Mouse (Mus musculus) embryonic facial prominence, embryonic 13.5 days (tissue): Measurements from ENCODE around the gene Meltf. TPM values are rescaled to one million over a fixed set of nuclear protein-coding genes. Genes with fewer than 3 reads are reported as not detected.

Experiments
- ATAC-seq: fragments of 200-750 bp; cut with Nextera tagmentation; 2 replicates; pipeline ENCODE4 v1.8.0; 2017; ENCODE audit warnings: low read depth; ENCODE audit not compliant: insufficient number of reproducible peaks, insufficient read depth, low FRiP score, low TSS enrichment
- H3K27ac ChIP-seq: fragments of 300-500 bp; sonication (generic); 2 replicates; pipeline ENCODE4 v1.5.1; 2015; ENCODE audit warnings: moderate library complexity, mild to moderate bottlenecking, inconsistent platforms
- H3K27me3 ChIP-seq: fragments of 300-500 bp; sonication (generic); 2 replicates; pipeline ENCODE4 v1.6.1; 2015; ENCODE audit warnings: mild to moderate bottlenecking, inconsistent platforms
- H3K36me3 ChIP-seq: fragments of 300-500 bp; sonication (generic); 2 replicates; pipeline ENCODE4 v1.6.1; 2015; ENCODE audit warnings: mild to moderate bottlenecking, inconsistent platforms
- H3K4me1 ChIP-seq: fragments of 300-500 bp; sonication (generic); 2 replicates; pipeline ENCODE4 v1.6.1; 2015; ENCODE audit warnings: inconsistent platforms
- H3K4me2 ChIP-seq: fragments of 300-500 bp; sonication (generic); 2 replicates; pipeline ENCODE4 v1.6.1; 2015; ENCODE audit warnings: moderate library complexity, mild to moderate bottlenecking, inconsistent platforms
- H3K4me3 ChIP-seq: fragments of 300-500 bp; sonication (generic); 2 replicates; pipeline ENCODE4 v1.5.1; 2015; ENCODE audit warnings: mild to moderate bottlenecking, inconsistent platforms
- H3K9ac ChIP-seq: fragments of 300-500 bp; sonication (generic); 2 replicates; pipeline ENCODE4 v1.6.1; 2015; ENCODE audit warnings: mild to moderate bottlenecking, inconsistent platforms
- H3K9me3 ChIP-seq: fragments of 300-500 bp; sonication (generic); 2 replicates; pipeline ENCODE4 v1.6.1; 2016; ENCODE audit warnings: inconsistent platforms
- whole genome bisulfite sequencing: fragments of 180-500 bp; shearing (Covaris S2); methylation state at CpG from one replicate; pipeline ENCODE4 v1.1.7; 2015; ENCODE audit warnings: mixed read lengths; 5-methylcytosine and 5-hydroxymethylcytosine counted together
- polyA plus RNA-seq: library from polyadenylated mRNA; unstranded; fragments of >200 nt; fragmentation: Nextera tagmentation; extraction: Ambion mirVana; gene quantifications from 2 replicates; pipeline ENCODE4 v1.2.1, GENCODE M21; 2015

The Meltf gene
- 1.3 and 3.7 TPM in 2 replicates for polyA plus RNA-seq

DNA sequence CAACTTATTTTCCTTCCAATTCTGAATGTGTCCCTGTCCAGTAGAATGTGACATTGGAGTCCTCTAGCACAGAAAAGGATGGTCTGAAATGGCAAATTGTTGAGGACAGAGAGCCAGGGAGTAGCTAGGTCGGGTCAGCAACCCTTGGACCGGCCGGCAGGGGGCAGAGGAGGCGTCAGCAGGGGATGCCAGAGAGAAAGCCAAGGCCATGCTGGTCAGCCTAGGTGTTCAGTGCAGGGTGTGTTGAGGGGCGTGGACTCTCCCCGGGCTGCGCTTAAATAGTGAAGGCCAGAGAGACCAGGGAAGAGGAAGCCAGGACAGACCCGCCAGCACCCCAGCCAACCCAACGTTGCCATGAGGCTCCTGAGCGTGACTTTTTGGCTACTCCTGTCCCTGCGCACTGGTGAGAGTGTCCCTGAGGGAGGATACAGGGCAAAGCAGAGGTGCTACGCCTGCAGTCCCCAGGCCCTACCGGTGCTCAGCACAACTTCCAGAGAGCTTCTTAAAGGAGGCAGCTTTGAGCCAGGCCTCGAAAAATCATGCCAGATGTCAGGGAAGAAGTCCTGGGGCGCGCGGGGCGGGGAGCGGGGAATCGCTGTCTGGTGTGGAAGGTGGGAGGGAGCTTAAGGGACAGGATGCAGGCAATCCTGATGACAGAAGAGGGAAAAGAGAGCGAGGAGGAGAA is at the start of gene Meltf:
TSS of gene Meltf (plus strand) at position 238 of the 685 bp plus-strand sequence.
- peaks cover 30% of the 10 kb centered on the region for H3K4me1 ChIP-seq
- WGBS: 19% methylated on average over 21 of the region's 21 CpGs
- H3K9ac ChIP-seq: 0 out of 2 replicates have a peak within 1 kb of the TSS, but pooled peaks have one; percentile 49
- no peaks in the 10 kb centered on the region for H3K9me3 ChIP-seq
- peak; percentile 35; the same call in 1 of the 2 replicates for ATAC-seq
- peaks cover 12% of the 10 kb centered on the region for H3K36me3 ChIP-seq
- H3K4me2 ChIP-seq: peak within 1 kb of the TSS; percentile 51
- no peak within 1 kb of the TSS for H3K27ac ChIP-seq
- H3K27me3 ChIP-seq: no peaks in the 10 kb centered on the region
- peak within 1 kb of the TSS; percentile 20 for H3K4me3 ChIP-seq

DNA sequence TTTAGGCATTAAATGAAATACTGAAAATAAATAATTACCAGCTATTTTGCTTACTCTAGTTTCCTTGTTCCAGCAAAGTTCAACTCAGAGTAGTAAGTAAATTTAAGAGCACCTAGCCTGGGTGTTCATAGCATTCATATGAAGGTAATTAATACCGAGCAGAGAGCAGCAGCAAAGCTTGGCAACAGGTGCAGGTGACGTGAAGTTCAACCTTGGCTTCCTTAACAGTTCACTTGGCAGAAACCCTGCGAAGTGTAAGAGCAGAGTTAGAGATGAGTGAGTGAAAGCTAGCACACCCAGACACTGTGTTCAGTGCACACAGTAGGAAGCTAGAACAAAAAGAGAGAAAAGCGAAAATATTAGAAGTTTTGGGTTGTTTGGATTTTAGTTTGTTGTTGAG is 47.9 kb upstream of the Meltf start:
- no peak overlapping the region for H3K9ac ChIP-seq
- H3K4me1 ChIP-seq: peaks cover 2% of the 10 kb centered on the region; the same call in 1 of the 2 replicates
- H3K4me3 ChIP-seq: no peak overlapping the region
- WGBS: 90% methylated on average over 4 of the region's 4 CpGs
- no peak for ATAC-seq
- no peak overlapping the region for H3K27ac ChIP-seq
- peaks cover 18% of the 10 kb centered on the region for H3K36me3 ChIP-seq
- H3K4me2 ChIP-seq: no peak overlapping the region
- H3K27me3 ChIP-seq: no peaks in the 10 kb centered on the region
- no peaks in the 10 kb centered on the region for H3K9me3 ChIP-seq

DNA sequence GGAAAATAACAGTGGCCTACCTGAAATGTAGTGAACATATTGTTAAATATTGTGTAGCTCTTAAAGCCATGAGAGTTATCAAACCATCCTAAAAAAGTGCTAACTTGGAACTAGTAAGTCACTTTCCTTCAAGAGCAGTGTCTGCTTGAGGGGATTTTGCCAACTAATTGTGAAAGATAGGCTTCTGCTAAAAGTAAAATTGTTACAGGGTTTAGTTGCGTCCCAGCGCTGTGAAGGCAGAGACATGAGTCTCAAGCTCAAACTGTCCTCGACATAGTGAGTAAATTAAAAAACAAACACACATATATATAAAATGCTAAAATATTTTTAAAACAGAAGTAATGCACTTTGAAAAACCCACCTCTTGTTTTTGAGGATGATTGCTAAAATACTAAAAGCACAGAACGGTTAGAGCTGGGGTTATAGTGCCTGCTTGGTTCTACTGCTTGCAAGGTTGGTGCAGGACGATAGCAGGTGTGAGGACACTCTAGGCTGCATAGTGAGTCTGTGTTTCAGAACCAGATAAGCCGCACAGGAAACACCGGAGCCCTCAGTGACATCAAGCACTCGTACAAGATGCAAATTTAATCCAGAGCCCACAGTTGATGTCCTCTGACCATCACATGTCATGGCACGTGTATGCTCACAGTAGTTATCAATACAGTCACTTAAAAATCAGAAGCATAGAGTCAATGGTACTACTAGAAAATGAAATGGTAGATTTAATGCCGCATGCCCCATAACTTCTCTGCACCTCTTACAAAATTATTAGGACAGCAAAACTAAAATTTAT is 45.8 kb upstream of the Meltf start:
- no peak overlapping the region for H3K4me2 ChIP-seq
- no peak for ATAC-seq
- no peak overlapping the region for H3K4me3 ChIP-seq
- 91% methylated on average over 10 of the region's 10 CpGs for WGBS
- H3K4me1 ChIP-seq: peaks cover 2% of the 10 kb centered on the region; the same call in 1 of the 2 replicates
- peaks cover 23% of the 10 kb centered on the region for H3K36me3 ChIP-seq
- H3K27me3 ChIP-seq: no peaks in the 10 kb centered on the region
- no peaks in the 10 kb centered on the region for H3K9me3 ChIP-seq
- H3K9ac ChIP-seq: no peak overlapping the region
- H3K27ac ChIP-seq: no peak overlapping the region

DNA sequence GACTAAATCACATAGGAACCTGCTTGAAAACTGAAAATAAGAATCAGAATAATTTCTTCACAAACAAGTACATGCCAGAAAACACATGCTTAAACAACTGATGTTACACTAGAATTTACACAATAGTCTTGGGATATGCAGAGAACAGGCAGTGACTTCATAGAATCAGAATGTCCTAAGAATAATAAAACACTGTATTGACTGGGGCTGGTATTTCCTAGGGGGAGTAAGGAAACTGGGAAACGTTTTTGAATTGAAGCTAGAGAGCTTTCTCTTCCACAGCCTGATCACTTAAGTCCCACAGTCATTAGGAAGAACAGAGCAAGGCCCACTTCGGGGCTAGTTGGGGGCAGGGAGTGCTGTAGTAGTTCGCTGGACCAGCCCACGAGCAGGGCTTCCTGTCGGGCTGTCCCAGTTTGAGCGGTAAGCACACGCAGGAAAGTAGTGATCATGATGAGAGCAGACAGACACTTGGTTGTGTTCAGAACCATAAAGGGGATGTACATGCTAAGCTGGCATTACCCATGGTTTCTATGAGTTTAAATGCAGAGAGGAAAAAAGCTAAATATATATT is 44.5 kb upstream of the Meltf start:
- no peak overlapping the region for H3K9ac ChIP-seq
- H3K4me3 ChIP-seq: no peak overlapping the region
- H3K4me1 ChIP-seq: peaks cover 2% of the 10 kb centered on the region; the same call in 1 of the 2 replicates
- 53% methylated on average over 7 of the region's 7 CpGs for WGBS
- no peak for ATAC-seq
- no peaks in the 10 kb centered on the region for H3K9me3 ChIP-seq
- no peak overlapping the region for H3K4me2 ChIP-seq
- H3K27ac ChIP-seq: peak overlapping the region; percentile 64; the same call in 1 of the 2 replicates
- H3K36me3 ChIP-seq: peaks cover 29% of the 10 kb centered on the region
- H3K27me3 ChIP-seq: no peaks in the 10 kb centered on the region

DNA sequence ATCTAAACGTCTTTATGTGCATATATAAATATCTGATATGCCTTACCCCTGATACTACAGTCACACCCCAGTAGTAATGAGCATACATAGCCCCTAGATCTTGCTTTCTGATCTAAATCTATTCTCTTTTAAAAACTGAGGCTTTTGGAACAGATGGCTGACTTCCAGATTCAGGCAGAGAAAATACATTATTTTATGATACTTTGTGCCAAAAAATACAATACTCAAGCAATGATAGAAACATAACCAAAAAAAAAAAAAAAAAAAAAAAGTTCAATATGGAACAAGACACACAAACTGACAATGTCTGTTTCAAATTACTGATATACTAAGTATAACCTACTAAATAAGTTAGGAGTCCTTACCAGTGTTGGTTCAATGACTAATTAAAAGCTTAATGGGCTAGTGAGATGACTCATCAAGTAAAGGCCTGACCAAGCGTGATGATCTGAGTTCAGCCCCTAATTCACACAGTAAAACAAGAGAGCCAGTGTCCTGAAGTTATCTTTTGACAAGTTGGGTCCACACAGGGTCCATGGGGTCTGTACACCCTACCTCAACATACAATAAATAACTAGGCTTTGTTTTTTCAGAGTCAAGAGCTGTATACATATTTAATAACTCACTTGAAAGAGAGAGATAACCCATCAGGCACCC is 43.8 kb upstream of the Meltf start:
- no peak for ATAC-seq
- H3K9me3 ChIP-seq: no peaks in the 10 kb centered on the region
- no peak overlapping the region for H3K9ac ChIP-seq
- H3K4me1 ChIP-seq: peaks cover 2% of the 10 kb centered on the region; the same call in 1 of the 2 replicates
- H3K27me3 ChIP-seq: no peaks in the 10 kb centered on the region
- H3K4me3 ChIP-seq: no peak overlapping the region
- WGBS: 68% methylated on average over 2 of the region's 2 CpGs
- no peak overlapping the region for H3K4me2 ChIP-seq
- no peak overlapping the region for H3K27ac ChIP-seq
- H3K36me3 ChIP-seq: peaks cover 22% of the 10 kb centered on the region

DNA sequence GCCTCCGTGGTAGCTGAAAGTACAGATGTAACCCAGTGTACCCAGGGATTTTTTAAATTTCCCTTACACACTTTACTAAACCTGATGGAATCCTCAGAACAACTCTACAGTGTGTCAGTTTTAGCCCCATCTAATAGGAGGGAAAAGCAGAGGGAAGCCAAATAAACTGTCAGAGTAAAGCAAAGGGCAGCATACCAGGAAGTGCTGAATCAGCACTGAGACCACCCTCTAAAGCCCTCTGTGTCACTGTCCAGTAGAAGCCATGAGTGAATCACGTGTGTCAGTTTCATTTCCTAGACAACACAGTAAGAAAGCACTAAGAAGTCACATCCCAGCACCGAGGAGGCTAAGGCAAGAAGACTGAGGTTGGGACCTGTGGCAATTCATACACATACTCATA is 41.2 kb upstream of the Meltf start:
- WGBS: 90% methylated on average over 3 of the region's 3 CpGs

DNA sequence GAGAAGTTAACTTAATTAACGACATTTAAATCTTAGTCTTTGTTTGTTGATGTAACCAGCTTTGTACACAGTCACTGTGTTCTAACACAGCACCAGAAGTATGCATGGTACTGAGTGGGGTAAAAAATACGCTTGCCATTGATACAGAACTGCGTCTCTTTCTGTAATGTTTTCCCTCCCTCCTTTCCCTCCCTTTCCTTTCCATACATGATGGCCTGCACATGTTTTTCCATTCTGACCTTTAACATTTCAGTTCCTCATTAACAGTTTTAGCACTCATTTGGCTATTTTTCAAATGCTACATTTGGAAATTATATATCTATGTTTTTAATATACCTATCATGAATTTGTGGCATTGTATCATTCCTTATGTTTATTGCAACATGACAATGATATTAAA is 34.4 kb upstream of the Meltf start:
- no peak for ATAC-seq
- H3K4me2 ChIP-seq: no peak overlapping the region
- no peaks in the 10 kb centered on the region for H3K4me1 ChIP-seq
- H3K27ac ChIP-seq: no peak overlapping the region
- no peak overlapping the region for H3K4me3 ChIP-seq
- no peak overlapping the region for H3K9ac ChIP-seq
- H3K9me3 ChIP-seq: no peaks in the 10 kb centered on the region
- H3K36me3 ChIP-seq: peaks cover 25% of the 10 kb centered on the region
- no peaks in the 10 kb centered on the region for H3K27me3 ChIP-seq
- 87% methylated on average over 3 of the region's 3 CpGs for WGBS

More for the DNA sequence above, 41.2 kb upstream of the Meltf start:
- Histone ChIP-seq H3K4me3 (no peak overlapping the region), H3K27ac (no peak overlapping the region), H3K4me2 (no peak overlapping the region), H3K27me3 (no peaks in the 10 kb centered on the region), H3K9ac (no peak overlapping the region), H3K9me3 (no peaks in the 10 kb centered on the region), H3K4me1 (peaks cover 2% of the 10 kb centered on the region; the same call in 1 of the 2 replicates), H3K36me3 (peaks cover 28% of the 10 kb centered on the region)
- no peak for ATAC-seq

DNA sequence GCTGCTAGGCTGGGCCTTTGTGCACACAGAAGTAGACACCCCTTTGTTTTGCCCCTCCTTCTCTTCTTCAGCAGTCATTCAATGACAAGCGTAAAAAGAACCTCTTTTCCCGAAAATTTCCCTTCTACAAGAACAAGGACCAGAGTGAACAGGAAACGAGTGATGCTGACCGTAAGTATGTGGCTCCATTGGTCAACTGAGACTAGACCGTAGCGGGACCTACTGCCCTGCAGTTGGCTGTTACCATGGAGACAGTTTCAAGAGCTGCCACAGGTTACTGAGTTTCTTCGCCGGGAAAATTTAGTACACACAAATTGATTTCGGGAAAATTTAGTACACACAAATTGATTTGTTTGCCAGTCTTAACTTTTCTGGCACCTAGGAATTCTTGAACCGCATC is 31.8 kb upstream of the Meltf start:
- Histone ChIP-seq H3K4me2 (no peak overlapping the region), H3K27me3 (no peaks in the 10 kb centered on the region), H3K4me1 (no peaks in the 10 kb centered on the region), H3K9ac (no peak overlapping the region), H3K4me3 (no peak overlapping the region), H3K9me3 (no peaks in the 10 kb centered on the region), H3K27ac (no peak overlapping the region), H3K36me3 (peaks cover 24% of the 10 kb centered on the region)
- WGBS: 82% methylated on average over 10 of the region's 10 CpGs
- no peak for ATAC-seq

DNA sequence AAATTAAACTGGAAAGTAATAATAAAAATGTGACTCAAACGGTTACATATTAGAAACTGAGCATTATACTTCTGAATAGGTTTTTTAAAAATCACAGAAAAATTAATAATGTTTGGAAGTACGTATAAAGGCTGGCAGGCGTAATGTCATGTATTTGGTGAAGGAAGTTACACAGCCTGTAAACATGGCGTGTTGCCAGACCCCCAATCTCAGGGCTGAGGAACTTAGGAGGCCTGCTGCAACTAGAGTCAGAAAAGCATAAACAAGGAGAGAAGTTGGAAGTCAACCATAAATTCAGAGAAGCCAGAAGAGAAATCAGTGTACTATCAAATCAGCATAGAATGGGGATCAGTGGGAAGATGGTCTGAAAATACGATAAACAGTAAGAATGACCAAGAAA is 14.7 kb upstream of the Meltf start:
- no peak for ATAC-seq
- Histone ChIP-seq H3K4me2 (no peak overlapping the region), H3K9ac (no peak overlapping the region), H3K27ac (no peak overlapping the region), H3K4me1 (no peaks in the 10 kb centered on the region), H3K4me3 (no peak overlapping the region), H3K27me3 (no peaks in the 10 kb centered on the region), H3K36me3 (peaks cover 74% of the 10 kb centered on the region), H3K9me3 (peaks cover 9% of the 10 kb centered on the region)
- WGBS: 89% methylated on average over 5 of the region's 5 CpGs

DNA sequence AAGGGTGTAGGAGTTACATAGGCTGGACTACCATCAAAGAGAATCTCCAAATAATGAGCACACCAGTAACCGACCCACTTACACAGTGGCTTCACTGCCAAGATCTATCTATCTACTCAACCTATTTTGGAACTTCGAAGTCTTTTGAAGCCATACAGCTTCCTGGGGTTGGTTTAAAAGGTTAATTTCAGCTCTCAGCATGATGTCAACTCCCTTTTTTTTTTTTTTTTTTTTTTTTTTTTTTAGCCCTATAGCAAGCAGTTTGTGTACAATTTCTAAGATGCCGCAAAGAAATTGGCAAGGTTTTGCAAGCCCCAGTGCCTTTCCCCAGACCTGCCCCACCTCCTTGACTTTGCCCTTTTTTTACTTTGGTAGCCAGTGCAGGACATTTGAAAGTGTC is 13.4 kb upstream of the Meltf start:
- H3K36me3 ChIP-seq: peaks cover 78% of the 10 kb centered on the region
- no peaks in the 10 kb centered on the region for H3K27me3 ChIP-seq
- H3K4me2 ChIP-seq: no peak overlapping the region
- ATAC-seq: no peak
- H3K4me3 ChIP-seq: no peak overlapping the region
- H3K4me1 ChIP-seq: no peaks in the 10 kb centered on the region
- no peak overlapping the region for H3K9ac ChIP-seq
- peaks cover 9% of the 10 kb centered on the region for H3K9me3 ChIP-seq
- WGBS: 87% methylated on average over 3 of the region's 3 CpGs
- H3K27ac ChIP-seq: no peak overlapping the region

DNA sequence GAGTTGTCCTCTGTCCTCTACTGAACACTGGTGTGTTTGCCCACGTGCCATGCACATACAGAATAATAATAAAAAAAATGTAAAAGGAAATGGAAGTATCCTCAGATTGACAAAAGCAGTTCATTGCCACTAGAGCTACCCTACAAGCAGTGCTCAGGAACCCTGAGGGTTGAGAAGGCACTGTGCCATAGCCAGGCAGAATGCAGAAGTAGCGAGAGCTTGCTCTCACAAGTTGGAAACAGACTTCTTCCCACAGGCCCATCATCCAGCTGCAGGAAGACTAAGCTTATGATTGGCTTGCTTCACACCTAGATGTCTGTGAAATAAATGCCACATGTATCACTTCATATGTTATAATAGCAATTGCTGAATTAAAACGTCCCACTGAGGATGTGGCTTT is 11.7 kb upstream of the Meltf start:
- no peak for ATAC-seq
- H3K4me3 ChIP-seq: no peak overlapping the region
- no peaks in the 10 kb centered on the region for H3K4me1 ChIP-seq
- H3K4me2 ChIP-seq: no peak overlapping the region
- H3K9me3 ChIP-seq: no peaks in the 10 kb centered on the region
- WGBS: 86% methylated on average over 3 of the region's 3 CpGs
- no peak overlapping the region for H3K27ac ChIP-seq
- peaks cover 81% of the 10 kb centered on the region for H3K36me3 ChIP-seq
- no peak overlapping the region for H3K9ac ChIP-seq
- H3K27me3 ChIP-seq: no peaks in the 10 kb centered on the region
